Mouse (Mus musculus) embryonic fibroblast, embryonic 13.5 days (primary cell): ENCODE results near the gene Gm45234.
"Not testable (repeated sequence)": the region's sequence is repeated elsewhere in the genome, so short reads cannot be mapped to it uniquely, and the experiment has no call there.

ENCODE experiments used
- CTCF ChIP-seq: IDR thresholded peaks from 2 replicates; pipeline ENCODE4 v1.5.1; 2011; ENCODE audit warnings: mild to moderate bottlenecking, control low read depth, low read length, moderate library complexity, borderline replicate concordance; ENCODE audit not compliant: insufficient read depth
- POLR2A ChIP-seq: IDR thresholded peaks from 2 replicates; pipeline ENCODE4 v1.6.1; 2011; ENCODE audit warnings: low read depth, mild to moderate bottlenecking, control low read depth, low read length, moderate library complexity

DNA sequence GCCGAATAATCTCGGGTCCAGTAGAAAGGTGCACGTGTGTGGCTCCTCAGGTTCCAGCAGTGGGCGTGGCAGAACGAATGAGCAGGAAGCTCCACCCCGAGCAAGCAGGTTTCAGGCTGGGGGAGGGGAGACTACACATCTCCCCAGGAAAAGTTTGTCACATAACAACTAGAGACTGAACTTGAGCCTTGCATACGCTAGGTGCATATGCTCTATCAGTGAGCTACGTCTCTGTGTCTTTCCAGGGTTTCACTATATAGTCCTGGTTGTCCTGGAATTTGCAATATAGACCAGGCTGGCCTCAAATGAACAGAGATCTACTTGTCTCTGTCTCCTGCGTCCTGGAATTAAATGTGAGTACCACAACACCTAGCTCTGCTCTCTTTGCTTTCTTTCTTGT, 46.6 kb upstream of the Gm45234 start:
- not testable (repeated sequence) for TF ChIP-seq CTCF, POLR2A
